Mouse (Mus musculus) granulocyte monocyte progenitor cell, adult 5-6 weeks (primary cell): ENCODE results near the gene Gprin2. TPM values are rescaled to one million over a fixed set of nuclear protein-coding genes. Genes with fewer than 3 reads are reported as not detected.

ENCODE experiments used
- ATAC-seq: replicated peaks from 2 replicates; pipeline ENCODE4 v1.8.0; 2016; ENCODE audit warnings: mild to moderate bottlenecking, moderate TSS enrichment, inconsistent platforms; ENCODE audit not compliant: poor library complexity, severe bottlenecking
- total RNA-seq, 2 experiments: library from RNA; stranded (forward) in 1 of 2; stranded (reverse) in 1 of 2; fragments of 200-712, 200-1000 nt in 1 of 2; fragments of >200 nt in 1 of 2; fragmentation: Nextera tagmentation in 1 of 2; gene quantifications; 2 replicates each; pipeline ENCODE4 v1.2.3; 2014 to 2017

The Gprin2 gene
- total RNA-seq, 2 experiments from 2014 or later, result not detected

DNA sequence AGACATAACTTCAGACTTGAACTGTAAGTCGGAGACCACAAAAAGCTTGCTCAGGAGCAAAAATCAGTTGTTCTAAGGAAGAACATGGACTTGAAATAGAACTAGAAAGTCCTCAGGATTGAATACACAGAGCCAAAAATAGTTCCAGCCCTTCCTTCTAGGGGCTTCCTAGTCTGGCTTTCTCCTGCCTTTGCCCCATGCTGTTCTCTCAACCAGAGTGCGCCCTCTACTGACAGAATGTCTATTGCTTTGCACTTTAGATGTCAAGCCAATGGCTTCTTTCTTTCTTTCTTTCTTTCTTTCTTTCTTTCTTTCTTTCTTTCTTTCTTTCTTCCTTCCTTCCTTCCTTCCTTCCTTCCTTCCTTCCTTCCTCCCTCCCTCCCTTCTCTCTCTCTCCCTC is 7.2 kb upstream of the Gprin2 start:
- no peak for ATAC-seq

- ATAC-seq, result no peak
Observed at GRCm38 (mm10) chr14:34207996-34208395, 6.5 kb upstream of the Gprin2 start.

- peak; percentile 40 for ATAC-seq
Observed at GRCm38 (mm10) chr14:34200738-34201230, 669 bp downstream of the Gprin2 start.

DNA sequence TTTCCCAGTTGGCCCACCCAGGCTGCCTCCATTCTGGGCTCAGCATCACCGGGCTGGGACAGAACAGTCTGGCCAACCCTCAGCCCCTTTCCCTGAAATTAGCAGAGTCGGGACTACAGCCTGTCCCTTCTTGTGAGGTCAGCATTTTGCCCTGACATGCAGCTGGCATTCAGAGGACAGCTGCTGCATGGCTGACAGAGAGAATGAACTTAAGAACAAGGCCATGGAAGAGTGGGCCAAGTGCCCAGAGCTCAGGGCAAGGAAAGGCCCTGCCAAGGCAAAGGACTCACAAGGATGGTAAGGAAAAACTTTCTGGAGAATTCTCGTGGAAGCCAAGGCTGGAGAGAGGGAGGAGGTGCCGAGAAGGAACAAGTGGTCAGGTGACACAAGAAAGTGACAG is 4.7 kb downstream of the Gprin2 start:
- ATAC-seq, result no peak

- ATAC-seq, result no peak
Observed at GRCm38 (mm10) chr14:34195466-34195865, 6.0 kb downstream of the Gprin2 start.

DNA sequence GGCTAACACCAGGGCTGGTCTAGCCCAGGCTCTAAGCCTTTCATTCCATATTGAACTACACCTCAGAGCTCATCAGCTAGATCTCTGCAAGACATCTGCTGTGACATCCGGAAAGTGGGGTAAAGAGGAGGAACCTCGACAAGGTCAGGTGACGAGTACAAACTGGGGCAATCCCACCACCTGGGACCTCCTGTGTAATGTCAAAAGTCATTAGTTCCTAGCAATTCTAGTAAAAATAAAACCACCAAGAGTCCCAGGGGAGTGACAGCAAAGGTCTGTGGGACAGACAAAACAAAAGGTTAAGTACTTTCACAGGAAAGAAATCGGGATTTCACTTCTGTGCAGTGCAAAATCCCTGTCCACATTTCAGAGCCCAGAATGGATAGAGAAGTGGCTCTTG is 7.6 kb downstream of the Gprin2 start:
- ATAC-seq, result no peak

- ATAC-seq, result no peak; the same call in 1 of the 2 replicates
Observed at GRCm38 (mm10) chr14:34190361-34190760, 11.1 kb downstream of the Gprin2 start.

DNA sequence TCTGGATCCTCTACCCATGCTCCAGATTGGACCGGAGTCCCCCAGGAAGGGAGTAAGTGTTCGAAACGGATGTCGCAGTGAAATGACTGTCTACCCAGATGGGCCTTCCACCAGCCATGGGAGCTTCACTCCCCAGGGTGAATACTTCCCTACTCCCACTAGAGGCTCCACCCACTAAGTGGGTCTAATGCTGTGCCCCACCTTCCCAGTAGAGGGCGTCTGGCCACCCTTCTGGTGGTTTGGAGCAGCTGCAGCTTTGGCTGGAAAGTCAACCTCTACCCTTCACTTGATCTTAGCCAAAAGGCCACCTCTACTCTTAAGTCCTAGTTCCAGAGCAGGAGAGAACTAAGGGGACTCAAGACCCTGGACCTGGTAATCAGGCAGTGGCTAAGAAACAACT is 12.8 kb downstream of the Gprin2 start:
- peak; percentile 94 for ATAC-seq

DNA sequence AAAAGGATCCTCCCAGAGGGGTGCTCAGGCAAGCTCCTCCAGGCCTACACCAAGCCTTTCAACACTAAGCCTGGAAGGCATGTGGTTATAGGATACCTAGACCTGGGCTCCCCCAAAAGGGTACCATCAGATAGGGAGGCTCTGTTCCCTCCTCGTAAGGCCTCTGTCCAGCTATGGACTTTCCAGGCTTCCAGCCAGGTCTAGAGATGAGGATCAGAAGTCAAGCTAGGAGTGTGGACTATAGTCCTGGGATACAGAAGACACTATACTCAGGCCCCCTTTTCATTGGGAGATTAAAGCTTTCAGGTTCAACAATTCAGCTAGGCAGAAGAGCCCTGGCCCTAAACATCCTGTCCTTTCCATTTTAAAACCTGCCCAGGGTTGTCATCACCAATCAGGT is 18.4 kb downstream of the Gprin2 start:
- no peak for ATAC-seq

GRCm38 (mm10) chr14:34179351-34179750 is 22.1 kb downstream of the Gprin2 start:
- ATAC-seq, result no peak

DNA sequence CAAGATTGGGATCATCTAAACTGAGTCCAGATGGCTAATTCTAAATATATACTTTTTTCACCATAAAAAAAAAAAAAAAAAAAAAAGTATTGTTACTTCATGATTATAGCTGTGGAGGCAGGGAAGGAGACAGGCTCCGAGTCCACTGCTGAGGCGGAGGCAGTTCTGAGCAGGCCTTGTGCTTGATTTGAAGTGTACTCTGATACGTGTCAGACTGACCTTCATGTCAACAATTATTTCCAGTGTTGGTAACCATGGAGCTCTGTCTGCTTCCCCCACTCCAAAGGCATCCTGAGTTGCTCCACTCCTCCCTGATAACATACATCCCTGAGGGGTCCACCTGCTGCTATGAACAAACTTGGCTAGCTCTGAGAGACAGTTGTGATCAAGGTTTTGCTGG is 30.3 kb downstream of the Gprin2 start:
- ATAC-seq, result no peak

GRCm38 (mm10) chr14:34155752-34156151 is 45.7 kb downstream of the Gprin2 start:
- ATAC-seq, result no peak

DNA sequence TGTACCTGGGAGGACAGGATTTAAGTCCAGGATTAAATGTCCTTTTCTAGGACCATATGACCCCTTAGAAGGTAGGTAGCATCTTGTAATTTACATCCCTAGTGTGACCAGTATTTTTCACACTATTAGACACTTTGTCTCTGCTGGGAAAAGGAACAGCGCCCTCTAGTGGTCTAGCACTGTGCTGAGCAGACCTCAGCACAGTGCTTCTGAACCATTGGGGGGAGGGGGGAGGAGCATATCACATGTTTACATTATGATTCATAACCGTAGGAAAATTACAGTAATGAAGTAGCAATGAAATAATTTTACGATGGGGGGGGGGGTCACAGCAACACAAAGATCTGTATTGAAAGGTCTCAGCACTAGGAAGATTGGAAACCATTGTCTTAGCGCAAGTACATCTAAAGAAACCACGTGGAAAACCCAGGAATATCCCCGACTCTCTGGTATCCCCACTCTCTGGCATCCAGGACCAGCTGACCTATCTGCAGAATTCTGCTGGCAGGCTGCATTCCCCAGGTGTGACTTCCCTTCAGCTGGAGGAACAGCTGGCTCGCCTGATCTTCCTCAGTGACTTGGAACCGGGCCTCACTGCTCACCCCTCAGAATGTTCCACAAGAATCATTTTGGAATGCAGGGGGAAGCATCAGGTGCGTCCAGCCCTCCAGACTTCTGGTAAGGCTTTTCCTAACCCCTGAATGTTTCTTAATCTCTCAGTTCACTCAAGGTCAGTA is 46.7 kb downstream of the Gprin2 start:
- peak; percentile 62; the same call in 1 of the 2 replicates for ATAC-seq

DNA sequence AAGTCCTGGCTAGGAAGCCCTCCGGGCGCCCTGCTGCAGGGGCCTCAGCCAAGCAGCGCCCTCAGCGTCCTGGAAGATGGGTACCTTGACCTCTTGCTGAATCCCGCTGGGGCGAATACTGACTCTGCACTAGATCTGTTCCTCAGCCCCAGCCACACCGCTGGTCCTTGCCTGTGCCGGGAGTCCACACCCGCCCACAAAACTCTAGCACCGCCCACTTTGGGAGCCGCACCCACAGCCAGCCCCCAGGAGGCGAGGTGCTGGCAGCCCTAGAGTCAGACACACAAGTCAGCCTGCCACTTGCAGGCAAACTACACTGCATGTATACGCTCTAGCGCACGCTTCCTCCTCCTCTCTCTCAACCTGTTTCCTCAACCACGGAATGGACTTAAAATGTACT is 49.1 kb downstream of the Gprin2 start, which contains the start of gene Npy4r:
TSS of gene Npy4r (minus strand) at position 148 of the 400 bp plus-strand sequence.
- peak; percentile 70 for ATAC-seq

DNA sequence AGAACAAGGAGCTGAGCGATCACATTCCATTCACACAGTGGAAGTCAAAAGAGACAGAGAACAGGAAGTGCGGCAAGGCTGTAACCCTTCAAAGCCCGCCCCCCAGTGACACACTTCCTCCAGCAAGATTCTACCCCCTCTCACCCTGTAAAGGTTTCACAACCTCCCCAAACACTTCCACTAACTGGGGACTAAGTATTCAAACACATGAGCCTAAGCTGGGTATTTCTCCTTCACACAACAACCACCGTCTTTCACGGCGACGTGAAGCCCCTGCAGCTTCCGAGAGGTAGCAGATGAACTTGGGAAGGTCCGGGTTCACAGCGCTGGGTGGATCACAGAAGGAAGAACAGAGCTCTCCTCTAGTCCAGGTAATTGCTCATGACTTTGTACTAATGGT is 58.5 kb downstream of the Gprin2 start:
- no peak; the same call in 1 of the 2 replicates for ATAC-seq

DNA sequence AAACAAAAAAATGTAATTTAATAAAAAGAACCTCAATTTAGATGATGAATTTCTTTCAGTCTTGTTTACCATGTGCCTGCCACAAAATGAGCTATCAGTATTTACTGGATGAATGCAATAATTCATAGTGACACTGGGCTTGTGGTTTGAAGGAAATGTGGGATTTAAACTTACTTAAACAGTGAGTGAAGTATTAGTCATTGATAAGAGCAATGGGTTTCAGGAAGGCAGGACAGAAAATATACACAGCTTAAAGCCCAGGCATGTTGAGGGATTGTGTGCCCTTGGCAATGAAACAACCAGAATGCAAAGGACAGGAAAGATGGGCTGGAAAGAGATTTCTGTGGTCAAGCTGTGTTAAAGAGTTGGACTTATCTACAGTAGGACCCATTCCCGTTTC is 59.1 kb downstream of the Gprin2 start:
- no peak for ATAC-seq

GRCm38 (mm10) chr14:34139671-34140664 is 61.5 kb downstream of the Gprin2 start:
- no peak for ATAC-seq
